Mouse (Mus musculus) left cerebral cortex, postnatal 36 days (tissue): ENCODE measurements around the gene Ppp1r9b. TPM values are rescaled to one million over a fixed set of nuclear protein-coding genes. Genes with fewer than 3 reads are reported as not detected.

Source experiments
- DNase-seq, 2 experiments: peaks; one replicate each; pipeline ENCODE4 v3.0.0; 2021 to 2022; ENCODE audit warnings: low spot score in 2 of 2, mixed read lengths in 1 of 2
- intact Hi-C: fragments of 180-260 bp; cut with DNase I; formaldehyde crosslinking; loops from one replicate; pipeline ENCODE4 v1.15.1; 2025
- total RNA-seq, 2 experiments: library from RNA; stranded (reverse); gene quantifications; 2 replicates each; pipeline ENCODE4 v1.2.3; 2021

Ppp1r9b gene
- total RNA-seq, 2 experiments from 2014 or later: 700 to 743 TPM

DNA sequence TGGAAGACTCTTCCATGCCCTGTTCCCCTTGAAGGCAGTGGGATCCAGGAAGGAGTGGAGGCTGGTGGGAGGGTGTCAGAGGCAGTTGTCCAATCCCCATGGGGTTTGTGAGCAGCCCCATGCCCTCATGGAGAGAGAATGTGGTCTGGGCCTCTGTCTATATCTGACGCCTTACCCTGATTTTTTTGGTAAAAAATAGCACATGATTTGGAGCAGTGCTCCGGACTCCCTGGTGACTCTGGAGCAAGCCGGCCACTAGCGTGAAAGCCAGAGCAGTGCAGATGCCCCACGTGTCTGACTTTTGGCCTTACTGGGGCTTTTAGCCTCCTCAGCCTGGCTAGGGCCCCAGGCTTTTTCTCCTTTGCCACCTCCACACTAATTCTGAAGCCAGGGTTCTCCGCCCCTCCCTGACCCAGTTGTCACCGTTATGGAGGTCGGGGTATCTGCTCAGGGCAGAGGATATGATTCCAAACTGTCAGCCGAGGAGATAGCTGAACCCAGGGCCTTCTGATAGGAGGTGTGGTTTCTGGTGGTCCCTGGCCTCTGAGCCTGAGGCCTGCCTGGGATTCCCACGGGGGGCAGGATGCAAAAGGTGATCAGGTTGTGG lies 3.5 kb downstream of the Ppp1r9b start:
- intact Hi-C loops: loop anchor here (5.0 kb wide), 1 partner anchor 48 kb away; the partner anchor contains the start of gene Pdk2
- DNase-seq: no peak

DNA sequence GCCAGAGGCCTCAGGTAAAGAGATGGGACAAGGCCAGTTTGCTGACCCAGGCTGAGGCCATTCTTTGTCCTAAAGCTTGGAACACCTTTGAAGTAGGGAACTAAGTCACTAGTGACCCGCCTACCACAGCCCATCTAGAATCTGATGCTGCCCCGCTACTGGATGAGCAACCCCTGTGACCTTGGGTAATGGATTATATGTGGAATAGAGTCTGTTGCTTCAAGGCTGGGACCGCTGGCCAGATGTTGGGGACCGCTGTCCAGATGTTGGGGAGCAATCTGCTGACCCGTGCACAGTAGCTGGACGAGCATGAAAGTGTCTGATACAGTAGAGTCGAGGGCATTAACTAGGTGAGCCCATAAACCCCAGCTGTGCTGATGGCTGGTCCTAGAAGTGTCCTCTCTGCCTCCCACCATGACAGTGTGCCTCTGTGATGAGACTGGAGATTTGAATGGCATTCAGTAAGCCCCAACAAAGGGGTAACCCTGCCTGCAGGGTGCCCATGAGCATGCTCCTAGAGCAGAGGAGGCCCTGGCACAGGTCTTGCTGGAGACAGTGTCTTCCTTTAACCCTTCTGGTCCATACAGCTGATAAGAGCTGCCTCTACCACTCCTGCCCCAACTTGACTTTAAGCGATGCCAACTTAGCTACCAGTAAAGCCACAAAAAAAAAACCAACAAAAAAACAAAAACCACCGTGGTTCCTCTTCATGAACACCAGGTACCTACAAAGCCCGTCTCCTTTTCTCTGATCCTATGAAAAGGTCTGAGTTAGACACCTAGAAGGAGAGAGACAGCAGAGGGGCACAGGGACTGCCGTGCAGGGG lies 4.3 kb downstream of the Ppp1r9b start:
- DNase-seq: no peak
- intact Hi-C loops: loop anchor here (5.0 kb wide), 1 partner anchor 47 kb away; the partner anchor contains the start of gene Pdk2

DNA sequence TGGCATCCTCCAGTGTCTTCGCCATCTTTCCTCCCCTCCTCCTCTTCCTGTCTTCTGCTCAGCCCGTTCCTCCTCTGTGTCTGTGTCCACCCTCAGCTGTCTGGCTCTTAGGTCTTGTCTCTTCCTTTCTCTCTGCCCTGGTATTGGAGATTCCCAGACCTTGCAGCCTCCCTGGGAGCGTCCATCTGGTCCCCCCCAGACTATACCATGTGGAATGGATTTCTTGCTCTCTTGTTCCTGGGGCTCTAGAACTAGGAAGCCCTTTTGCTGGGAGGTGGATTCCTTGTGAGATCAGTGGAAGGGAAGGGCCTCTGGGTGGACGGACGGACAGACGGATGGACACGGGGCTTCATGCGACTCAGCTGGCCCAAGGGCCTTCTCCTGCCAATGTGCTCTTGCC lies 5.3 kb downstream of the Ppp1r9b start:
- intact Hi-C loops: no loop called here
- no peak for DNase-seq

DNA sequence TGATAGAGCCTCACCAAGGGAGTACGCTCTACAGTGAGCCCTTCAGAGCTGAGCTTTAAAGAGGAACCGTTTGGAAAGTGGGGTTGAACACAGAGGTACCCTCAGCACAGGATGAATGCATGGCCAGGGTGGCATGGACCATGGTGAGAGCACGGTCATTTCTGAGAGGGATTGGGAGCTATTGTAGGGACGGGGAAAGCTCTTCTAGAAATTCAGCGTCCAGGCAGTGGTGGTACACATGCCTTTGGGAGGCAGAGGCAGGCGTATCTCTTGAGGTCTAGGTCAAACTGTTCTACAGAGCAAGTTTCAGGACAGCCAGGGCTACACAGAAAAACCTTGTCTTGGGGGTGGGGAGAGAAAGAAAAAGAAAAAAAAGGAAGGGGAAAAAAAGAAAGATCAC lies 6.1 kb downstream of the Ppp1r9b start:
- intact Hi-C loops: no loop called here

DNA sequence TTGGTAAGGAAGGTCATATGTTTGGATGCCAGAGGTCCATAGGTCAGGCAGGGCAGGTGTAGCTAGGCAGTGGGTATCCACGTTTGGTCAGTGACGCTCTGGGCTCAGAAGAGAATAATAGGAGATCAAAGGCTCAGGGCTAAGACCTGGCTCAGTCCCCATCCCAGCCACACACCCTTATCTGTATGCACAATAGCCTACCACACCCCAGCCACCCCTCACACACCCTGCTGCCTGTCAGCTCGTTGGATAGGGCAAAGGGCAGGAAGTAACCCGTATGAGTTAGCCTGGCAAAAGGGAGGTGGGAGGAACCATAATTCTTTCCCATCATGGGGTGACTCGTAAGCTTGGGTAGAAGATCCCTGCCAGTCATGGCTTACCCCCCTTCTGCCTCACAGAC lies 6.8 kb downstream of the Ppp1r9b start:
- intact Hi-C loops: no loop called here
- DNase-seq: no peak

More for the DNA sequence above, 6.1 kb downstream of the Ppp1r9b start:
- DNase-seq: no peak

DNA sequence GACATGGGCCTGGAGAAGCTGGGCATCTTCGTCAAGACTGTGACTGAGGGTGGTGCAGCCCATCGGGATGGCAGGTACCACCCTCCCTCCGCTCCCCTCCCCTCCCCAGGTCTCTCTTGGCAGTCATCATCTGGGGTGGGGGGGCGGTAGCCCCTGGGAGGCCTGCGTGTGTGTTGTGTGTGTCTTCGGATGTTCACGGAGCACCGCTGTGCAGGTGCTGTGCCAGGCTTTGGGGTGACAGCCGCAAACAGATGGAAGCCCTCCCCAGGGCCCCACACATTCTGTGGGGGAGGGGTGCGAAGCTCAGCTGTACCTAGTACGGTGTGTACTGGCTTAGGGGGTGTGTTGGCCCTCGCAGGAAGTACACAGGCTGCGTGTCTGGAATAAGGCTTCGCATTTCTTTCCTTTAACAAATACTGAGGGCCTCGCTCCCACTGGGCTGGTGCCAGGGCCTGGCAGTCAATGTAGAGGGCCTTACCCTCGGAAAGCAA lies 7.3 kb downstream of the Ppp1r9b start:
- peak in 1 of 2 experiments; percentile 71 for DNase-seq
- intact Hi-C loops: no loop called here

DNA sequence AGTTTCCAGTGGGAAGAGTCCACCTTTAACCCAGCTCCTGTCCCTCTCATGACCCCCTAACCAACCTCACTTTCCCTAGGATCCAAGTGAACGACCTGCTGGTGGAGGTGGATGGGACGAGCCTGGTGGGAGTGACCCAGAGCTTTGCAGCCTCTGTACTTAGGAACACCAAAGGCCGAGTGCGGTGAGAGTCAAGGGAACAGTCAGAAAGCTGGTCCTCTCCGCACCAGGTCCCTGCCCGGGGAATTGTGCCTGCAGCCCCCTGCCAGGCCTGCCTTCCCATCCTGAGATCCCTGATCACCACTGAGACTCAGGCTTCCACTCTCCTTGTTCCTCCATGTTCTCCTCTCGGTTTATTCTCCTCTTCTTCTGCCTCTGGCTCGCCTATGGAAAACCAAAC lies 9.3 kb downstream of the Ppp1r9b start:
- DNase-seq: no peak
- intact Hi-C loops: loop anchor here (2.0 to 5.0 kb wide), 2 partner anchors 21 to 37 kb away; no protein-coding TSS in a partner anchor

DNA sequence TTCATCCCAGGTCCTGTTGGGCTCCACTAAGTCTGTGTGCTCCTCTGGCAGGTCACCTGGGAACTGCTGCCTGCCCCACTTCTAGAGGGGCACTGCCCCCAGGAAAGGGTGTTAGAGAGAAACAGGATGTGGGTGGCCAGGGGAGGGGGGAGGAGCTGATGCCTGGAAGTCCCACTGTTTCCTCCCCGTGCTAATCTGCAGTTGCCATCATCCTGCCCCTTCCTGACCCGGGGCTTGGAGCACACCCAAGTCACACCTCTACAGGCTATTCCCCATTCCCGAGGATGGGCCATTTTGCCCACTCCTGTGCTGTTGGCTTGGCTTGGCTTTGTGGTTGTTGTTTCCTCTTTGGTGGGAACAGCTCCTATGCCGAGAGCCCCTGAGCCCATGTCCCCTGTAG lies 9.7 kb downstream of the Ppp1r9b start:
- intact Hi-C loops: loop anchor here (2.0 to 5.0 kb wide), 2 partner anchors 22 to 37 kb away; no protein-coding TSS in a partner anchor
- DNase-seq: no peak

DNA sequence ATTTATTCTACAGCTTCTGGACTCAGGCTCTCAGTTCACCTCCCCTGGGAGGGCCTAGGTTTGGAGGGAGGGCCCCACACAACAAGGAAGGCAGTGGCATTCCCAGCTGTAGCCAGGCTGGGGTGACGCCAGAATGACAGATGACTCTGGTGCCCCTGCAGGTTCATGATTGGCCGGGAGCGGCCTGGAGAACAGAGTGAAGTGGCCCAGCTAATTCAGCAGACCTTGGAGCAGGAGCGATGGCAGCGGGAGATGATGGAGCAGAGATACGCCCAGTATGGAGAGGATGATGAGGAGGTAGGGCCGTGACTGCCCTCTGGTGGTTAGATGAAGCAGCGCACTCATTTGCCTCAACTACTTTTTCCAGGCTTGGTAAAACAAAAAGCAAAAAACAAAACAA lies 10.2 kb downstream of the Ppp1r9b start:
- intact Hi-C loops: loop anchor here (2.0 to 5.0 kb wide), 2 partner anchors 22 to 36 kb away; no protein-coding TSS in a partner anchor
- peak in 1 of 2 experiments; percentile 57 for DNase-seq

DNA sequence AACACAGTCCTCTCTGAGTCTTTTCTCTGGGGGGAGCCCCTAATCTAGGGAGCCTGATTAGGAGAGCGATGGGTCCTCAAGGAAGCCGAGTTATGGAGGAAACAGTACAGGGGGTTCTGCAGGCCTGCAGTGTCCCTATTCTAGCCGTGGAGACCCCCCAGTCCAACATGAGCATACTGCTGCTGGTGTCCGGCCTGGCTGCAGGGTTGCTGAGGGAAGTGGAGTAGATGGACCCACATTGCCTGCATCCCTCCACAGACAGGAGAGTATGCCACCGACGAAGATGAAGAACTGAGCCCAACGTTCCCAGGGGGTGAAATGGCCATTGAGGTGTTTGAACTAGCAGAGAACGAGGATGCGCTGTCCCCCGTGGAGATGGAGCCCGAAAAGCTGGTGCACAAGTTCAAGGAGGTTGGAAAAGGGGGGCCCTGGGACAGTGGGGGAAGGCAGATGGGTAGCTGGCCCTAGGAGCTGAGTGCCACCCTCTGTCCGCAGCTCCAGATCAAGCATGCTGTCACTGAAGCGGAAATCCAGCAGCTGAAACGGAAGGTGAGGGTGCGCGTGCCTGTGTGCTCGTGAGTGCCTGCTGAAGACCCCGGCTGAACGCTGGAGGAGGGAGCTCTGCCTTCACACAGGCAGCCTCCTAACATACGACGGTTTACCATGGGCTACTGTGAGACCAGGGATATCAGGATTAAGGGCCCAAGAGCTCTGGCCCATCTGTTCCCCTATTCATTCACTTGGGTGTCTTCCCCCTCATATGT lies 10.9 kb downstream of the Ppp1r9b start:
- no peak for DNase-seq
- intact Hi-C loops: loop anchor here (2.0 to 5.0 kb wide), 2 partner anchors 23 to 36 kb away; no protein-coding TSS in a partner anchor

DNA sequence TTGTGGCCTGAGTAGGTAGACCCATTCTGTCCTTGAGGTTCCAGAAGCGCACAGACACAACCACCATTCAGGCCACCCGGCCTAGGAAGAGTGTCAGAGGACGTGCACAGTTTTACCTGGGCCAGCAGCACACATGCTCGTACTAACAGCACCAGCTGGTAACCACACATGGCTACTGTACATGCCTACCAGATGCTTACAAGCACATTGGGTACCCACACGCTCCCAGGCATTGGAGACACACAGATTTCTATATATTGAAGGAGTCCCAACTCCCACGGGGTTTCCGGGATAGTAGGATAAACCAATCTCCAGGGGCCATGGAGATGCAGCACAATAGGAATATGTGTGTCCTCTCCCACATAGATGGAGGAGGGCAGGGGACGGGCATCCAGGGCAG lies 11.9 kb downstream of the Ppp1r9b start:
- peak in 1 of 2 experiments; percentile 46 for DNase-seq
- intact Hi-C loops: loop anchor here (5.0 kb wide), 1 partner anchor 35 kb away; no protein-coding TSS in a partner anchor

DNA sequence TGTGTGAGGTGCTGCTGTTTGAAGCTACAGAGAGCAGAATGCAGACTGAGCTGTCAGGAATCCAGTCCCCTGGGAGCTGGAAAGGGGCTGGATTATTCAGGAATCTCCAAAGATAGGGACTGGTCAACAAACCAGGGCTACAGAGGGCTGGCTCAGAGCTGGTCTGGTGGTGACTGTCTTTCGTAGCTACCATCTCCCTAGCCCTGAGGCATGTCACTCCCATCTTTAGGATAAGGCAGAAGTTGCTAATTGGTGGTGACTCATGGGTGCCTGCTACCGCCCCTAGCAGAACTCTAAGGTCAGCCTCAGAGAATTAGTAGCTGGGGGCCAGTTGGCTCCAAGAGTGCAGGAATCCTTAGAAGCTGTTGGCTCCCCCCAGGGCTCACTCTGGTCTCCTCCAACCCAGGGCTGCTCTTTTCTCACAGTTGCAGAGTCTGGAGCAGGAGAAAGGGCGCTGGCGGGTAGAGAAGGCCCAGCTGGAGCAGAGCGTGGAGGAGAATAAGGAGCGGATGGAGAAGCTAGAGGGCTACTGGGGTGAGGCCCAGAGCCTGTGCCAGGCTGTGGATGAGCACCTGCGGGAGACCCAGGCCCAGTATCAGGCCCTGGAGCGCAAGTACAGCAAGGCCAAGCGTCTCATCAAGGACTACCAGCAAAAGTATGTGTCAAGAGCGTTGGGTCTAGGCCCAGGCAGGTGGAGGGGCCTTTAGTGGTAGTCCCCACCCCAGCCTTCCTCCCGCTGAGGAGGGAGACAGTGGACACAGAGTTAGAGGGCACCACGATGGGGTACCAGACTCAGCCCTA lies 13.5 kb downstream of the Ppp1r9b start:
- no peak for DNase-seq
- intact Hi-C loops: loop anchor here (5.0 kb wide), 1 partner anchor 33 kb away; no protein-coding TSS in a partner anchor

DNA sequence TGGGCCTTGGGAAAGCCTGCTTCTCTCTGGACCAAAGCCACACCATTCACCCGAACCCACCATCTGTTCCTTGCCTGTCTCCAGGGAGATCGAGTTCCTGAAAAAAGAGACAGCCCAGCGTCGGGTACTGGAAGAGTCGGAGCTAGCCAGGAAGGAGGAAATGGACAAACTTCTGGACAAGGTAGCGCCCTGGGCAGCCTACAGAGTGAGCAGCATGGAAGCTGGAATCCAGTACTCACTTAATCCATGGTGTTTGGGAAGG lies 14.0 kb downstream of the Ppp1r9b start:
- intact Hi-C loops: loop anchor here (5.0 kb wide), 1 partner anchor 32 kb away; no protein-coding TSS in a partner anchor
- DNase-seq: no peak

DNA sequence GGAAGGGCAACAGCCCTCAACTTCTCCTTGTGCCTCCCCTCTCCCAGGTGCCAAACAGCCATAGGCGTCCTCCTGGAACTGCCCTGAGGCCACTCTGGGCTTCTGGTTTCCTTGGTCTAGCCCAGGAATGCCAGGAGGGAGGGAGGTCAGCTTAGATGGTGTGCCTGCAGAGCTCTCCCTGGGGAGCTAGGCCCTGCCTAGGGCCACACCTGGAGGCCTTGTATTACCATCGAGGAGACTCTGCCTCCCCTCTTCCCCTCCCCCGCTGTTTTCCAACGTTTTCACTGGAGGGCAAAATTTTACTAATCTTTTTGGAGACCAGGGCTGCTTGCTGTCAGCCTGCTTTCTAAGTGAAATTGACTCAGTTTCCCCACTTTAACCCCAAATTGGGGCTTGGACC lies 15.2 kb downstream of the Ppp1r9b start:
- DNase-seq: no peak
- intact Hi-C loops: no loop called here

DNA sequence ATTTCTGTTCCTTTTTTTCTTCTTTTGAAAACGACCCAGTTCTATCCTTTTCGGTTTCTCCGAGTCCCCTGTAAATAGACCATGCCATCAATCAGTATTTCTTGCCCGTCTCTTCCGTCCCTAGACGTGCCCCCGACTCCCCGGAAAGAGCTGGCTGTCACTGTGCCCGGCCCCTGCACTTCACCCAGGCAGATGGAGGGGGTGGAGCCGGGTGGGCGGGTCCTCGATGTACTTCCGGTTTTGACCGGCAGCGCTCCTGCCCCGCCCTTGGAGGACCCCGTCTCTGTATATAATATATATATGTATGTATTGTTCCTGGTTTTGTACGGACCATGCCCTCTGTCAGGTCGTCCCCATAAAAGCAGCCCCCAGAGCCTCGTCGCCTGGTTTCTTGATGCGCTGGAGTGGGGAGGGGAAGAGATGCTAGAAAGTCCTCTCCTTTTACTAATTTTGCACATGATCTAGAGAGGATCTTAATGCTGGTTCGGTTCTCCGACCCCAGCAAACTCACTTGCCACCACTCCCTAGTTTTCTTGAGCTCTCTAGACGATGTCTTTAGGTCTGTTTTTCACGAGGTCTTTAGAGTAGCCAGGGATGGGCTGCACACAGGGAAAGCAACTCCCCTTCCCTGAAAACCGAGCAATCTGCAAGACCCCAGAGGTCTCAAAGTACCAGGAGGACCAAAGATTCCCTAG lies 15.8 kb downstream of the Ppp1r9b start:
- DNase-seq: peak; percentile 60 to 71
- intact Hi-C loops: no loop called here

DNA sequence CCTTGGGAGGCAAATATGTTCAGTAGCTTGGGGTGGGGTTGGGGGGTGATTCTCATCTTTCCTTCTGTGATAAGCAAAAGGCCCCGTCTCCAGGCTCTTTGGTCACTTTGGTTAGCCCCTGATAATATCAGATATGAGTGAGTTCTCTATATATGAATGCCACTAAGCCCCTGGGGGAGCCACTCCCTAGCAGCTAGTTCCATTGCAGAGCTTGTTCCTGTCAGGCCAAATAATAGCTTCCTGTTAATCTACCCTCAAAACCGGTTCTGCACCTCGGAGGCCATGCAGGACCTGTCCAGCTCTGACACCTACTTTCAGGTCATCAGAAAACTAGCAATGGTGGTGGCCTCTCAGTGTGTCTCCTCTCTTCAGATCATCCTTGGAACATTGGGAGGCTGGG lies 16.6 kb downstream of the Ppp1r9b start:
- DNase-seq: no peak

DNA sequence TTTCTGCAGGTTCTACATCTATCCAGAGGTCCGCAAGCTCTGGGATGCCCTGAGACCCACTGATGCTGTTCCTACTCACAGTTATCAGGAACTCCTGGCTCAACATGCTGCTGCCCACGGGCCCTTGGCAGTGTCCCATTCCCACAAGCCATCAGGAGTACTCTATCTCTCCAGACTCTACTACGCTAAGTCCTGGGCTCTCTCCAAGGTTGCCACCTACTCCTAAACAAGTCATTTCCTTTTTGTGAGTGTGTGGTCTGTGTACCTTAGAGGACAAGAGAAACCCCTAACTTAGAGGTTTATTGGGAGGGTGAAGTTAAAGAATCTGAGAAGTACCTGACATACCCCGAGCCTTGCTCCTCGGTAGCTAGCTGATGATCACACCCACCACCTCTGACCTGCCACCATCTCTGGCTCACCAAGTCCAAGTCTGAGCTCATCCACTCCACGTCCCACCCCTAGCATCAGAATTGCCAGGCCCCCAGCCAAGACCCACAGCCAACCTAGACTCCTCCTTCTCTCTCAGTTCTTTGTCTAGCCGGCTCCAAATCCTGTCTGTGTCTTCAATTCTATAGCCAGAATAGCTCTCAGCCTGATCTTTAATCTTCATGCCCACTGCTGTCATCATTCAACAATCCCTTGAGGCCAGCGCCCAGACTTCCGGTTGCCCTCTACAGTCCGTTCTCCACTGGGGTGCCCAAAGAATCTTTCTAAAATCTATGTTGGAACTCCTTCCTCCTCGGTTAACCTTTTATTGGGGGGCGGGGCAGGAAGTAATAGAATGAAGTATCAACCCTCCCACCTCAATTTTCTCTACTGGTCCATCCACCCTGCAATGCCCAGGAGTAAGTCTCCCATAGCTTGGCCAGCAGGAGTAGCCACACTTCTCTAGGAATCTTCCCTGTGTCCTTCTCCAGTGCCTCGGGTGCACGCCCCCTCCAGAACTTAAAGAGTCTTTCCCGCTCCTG lies 18.1 kb downstream of the Ppp1r9b start:
- intact Hi-C loops: no loop called here
- no peak for DNase-seq

More for the DNA sequence above, 16.6 kb downstream of the Ppp1r9b start:
- intact Hi-C loops: no loop called here
